Mouse (Mus musculus) embryonic facial prominence, embryonic 11.5 days (tissue): ENCODE data around the gene Pdlim3. TPM values are rescaled to one million over a fixed set of nuclear protein-coding genes. Genes with fewer than 3 reads are reported as not detected.

Source experiments
- ATAC-seq: fragments of 200-750 bp; cut with Nextera tagmentation; replicated peaks from 2 replicates; pipeline ENCODE4 v1.8.0; 2017; ENCODE audit warnings: low read depth; ENCODE audit not compliant: insufficient number of reproducible peaks, low FRiP score, low TSS enrichment
- DNase-seq: peaks from one replicate; pipeline ENCODE4 v3.0.0-alpha.2; 2015; ENCODE audit warnings: low spot score
- H3K27ac ChIP-seq: fragments of 300-500 bp; sonication (generic); replicated peaks from 2 replicates; pipeline ENCODE4 v1.5.1; 2014; ENCODE audit warnings: mild to moderate bottlenecking, low read depth, low read length, control low read depth
- H3K27me3 ChIP-seq: fragments of 300-500 bp; sonication (generic); 2 replicates; pipeline ENCODE4 v1.6.1; 2014; ENCODE audit warnings: mild to moderate bottlenecking, low read length, moderate library complexity, mixed read lengths; ENCODE audit not compliant: control insufficient read depth, insufficient read depth
- H3K36me3 ChIP-seq: fragments of 300-500 bp; sonication (generic); replicated peaks from 2 replicates; pipeline ENCODE4 v1.6.1; 2014; ENCODE audit warnings: low read depth, mild to moderate bottlenecking, low read length, moderate library complexity, mixed read lengths; ENCODE audit not compliant: control insufficient read depth, insufficient read depth
- H3K4me1 ChIP-seq: fragments of 300-500 bp; sonication (generic); 2 replicates; pipeline ENCODE4 v1.6.1; 2014; ENCODE audit warnings: low read length, mixed read lengths; ENCODE audit not compliant: control insufficient read depth, insufficient read depth
- H3K4me2 ChIP-seq: fragments of 300-500 bp; sonication (generic); 2 replicates; pipeline ENCODE4 v1.6.1; 2014; ENCODE audit warnings: low read depth, mild to moderate bottlenecking, control low read depth, low read length, moderate library complexity
- H3K4me3 ChIP-seq: fragments of 300-500 bp; sonication (generic); 2 replicates; pipeline ENCODE4 v1.5.1; 2014; ENCODE audit warnings: low read depth, low read length, control low read depth
- H3K9ac ChIP-seq: fragments of 300-500 bp; sonication (generic); replicated peaks from 2 replicates; pipeline ENCODE4 v1.6.1; 2014; ENCODE audit warnings: mild to moderate bottlenecking, control low read depth, low read length
- H3K9me3 ChIP-seq: fragments of 300-500 bp; sonication (generic); replicated peaks from 2 replicates; pipeline ENCODE4 v1.6.1; 2016; ENCODE audit warnings: mild to moderate bottlenecking, low read length, inconsistent platforms, mixed read lengths; ENCODE audit not compliant: control insufficient read depth
- WGBS: fragments of 180-500 bp; shearing (Covaris S2); extraction: QIAGEN DNeasy Blood & Tissue Kit; methylation state at CpG from one replicate; pipeline ENCODE4 v1.1.7; 2014; 5-methylcytosine and 5-hydroxymethylcytosine counted together
- polyA plus RNA-seq: library from polyadenylated mRNA; unstranded; fragments of >200 nt; fragmentation: Nextera tagmentation; extraction: Ambion mirVana; gene quantifications from 2 replicates; pipeline ENCODE4 v1.2.1, GENCODE M21; 2014

Pdlim3 gene
- polyA plus RNA-seq, 1 experiment from 2014 or later: 13.9 TPM

DNA sequence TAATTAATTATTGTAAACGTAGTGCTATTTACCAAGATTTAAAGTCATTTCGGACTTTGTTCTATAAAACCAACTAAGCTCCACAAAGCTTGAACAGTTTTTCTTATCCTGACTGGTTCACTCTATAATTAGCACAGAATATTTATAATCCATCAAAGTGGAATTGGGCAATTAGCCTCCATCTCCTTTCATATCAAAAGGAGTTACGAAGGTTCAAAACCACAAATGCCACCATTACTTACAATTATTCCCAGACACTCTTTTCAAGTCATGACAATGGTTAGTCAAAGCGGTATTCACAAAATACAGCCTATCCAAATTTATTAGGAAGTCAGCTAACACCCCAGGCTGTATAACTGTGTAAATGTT, 21.0 kb downstream of the Pdlim3 start:
- Histone ChIP-seq H3K4me2 (no peak overlapping the region), H3K9ac (no peak overlapping the region), H3K27ac (no peak overlapping the region), H3K4me1 (no peaks in the 10 kb centered on the region), H3K4me3 (no peak overlapping the region), H3K36me3 (no peaks in the 10 kb centered on the region), H3K9me3 (no peaks in the 10 kb centered on the region), H3K27me3 (no peaks in the 10 kb centered on the region)
- DNase-seq (no peak), ATAC-seq (no peak)
- WGBS: 81% methylated on average over 4 of the region's 4 CpGs

DNA sequence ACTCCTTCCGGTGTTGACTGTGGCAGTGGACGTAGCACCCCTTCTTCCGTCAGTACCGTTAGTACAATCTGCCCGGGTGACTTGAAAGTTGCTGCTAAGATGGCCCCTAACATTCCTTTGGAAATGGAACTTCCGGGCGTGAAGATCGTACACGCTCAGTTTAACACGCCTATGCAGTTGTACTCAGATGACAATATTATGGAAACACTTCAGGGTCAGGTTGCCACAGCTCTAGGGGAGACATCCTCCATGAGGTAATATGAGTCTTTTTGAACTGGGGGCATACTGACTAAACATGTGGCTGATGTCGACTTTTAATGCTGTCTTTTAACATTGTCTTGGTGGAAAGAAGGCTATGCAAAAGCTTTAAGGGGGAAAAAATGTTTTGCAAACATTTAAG, 28.4 kb downstream of the Pdlim3 start:
- Histone ChIP-seq H3K4me2 (no peak overlapping the region), H3K36me3 (no peaks in the 10 kb centered on the region), H3K9ac (no peak overlapping the region), H3K9me3 (no peaks in the 10 kb centered on the region), H3K27me3 (no peaks in the 10 kb centered on the region), H3K27ac (no peak overlapping the region), H3K4me3 (no peak overlapping the region), H3K4me1 (no peaks in the 10 kb centered on the region)
- no peak for ATAC-seq
- DNase-seq: peak; percentile 8
- whole genome bisulfite sequencing: 77% methylated on average over 11 of the region's 11 CpGs

DNA sequence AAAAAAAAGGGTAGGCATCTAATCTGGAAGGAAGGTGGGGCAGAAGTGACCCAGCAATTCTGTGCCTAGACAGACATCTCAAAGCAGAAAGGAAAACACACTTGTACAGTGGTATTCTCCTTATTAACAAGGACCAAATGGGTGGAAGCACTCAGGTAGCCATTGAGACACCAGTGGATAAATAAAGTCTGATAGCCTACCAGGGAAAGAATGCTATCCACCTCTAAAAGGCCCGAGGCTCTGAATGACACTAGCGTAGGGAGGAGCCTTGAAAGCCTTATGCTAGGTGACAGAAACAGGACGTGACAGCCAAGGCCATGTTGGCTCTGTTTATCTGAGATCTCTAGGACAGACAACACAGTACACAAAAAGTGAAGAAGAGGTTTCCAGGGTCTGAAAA, 31.2 kb downstream of the Pdlim3 start:
- ATAC-seq: no peak
- H3K4me1 ChIP-seq: no peaks in the 10 kb centered on the region
- H3K4me3 ChIP-seq: no peak overlapping the region
- H3K27me3 ChIP-seq: no peaks in the 10 kb centered on the region
- H3K36me3 ChIP-seq: no peaks in the 10 kb centered on the region
- no peak for DNase-seq
- WGBS: 84% methylated on average over 3 of the region's 3 CpGs
- H3K27ac ChIP-seq: no peak overlapping the region
- H3K9ac ChIP-seq: no peak overlapping the region
- H3K9me3 ChIP-seq: no peaks in the 10 kb centered on the region
- no peak overlapping the region for H3K4me2 ChIP-seq

DNA sequence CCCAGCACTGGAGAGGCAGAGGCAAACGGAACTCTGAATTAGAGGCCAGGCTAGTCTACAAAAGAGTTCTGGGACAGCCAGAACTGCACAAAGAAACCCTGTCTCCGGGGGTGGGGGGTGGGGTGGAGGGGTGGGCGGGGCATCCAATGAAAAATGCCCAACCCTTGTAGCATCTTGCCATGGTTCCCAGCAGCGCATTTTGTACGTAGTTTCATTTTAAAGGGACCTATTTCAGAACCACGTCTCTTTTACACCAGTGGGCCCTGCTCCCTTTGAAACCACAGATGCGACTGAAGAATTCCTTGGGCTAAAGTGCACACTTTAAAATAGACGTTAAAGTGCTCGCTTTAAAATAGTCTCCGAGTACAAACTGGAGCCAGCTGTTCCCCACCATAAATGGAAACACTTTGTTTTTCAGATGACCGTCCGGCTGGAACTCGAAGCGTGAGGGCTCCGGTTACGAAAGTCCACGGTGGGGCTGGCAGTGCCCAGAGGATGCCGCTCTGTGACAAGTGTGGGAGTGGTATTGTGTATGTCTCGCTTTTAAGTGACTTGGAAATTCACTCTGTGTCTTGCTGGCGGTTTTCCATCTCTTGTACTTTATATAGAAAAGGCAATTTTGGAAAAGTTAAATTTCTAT, 31.9 kb downstream of the Pdlim3 start:
- Histone ChIP-seq H3K27ac (no peak overlapping the region), H3K4me3 (no peak overlapping the region), H3K9ac (no peak overlapping the region), H3K4me2 (no peak overlapping the region), H3K4me1 (no peaks in the 10 kb centered on the region), H3K9me3 (no peaks in the 10 kb centered on the region), H3K36me3 (no peaks in the 10 kb centered on the region), H3K27me3 (no peaks in the 10 kb centered on the region)
- WGBS: 59% methylated on average over 20 of the region's 20 CpGs
- ATAC-seq (no peak), DNase-seq (peak; percentile 25)

DNA sequence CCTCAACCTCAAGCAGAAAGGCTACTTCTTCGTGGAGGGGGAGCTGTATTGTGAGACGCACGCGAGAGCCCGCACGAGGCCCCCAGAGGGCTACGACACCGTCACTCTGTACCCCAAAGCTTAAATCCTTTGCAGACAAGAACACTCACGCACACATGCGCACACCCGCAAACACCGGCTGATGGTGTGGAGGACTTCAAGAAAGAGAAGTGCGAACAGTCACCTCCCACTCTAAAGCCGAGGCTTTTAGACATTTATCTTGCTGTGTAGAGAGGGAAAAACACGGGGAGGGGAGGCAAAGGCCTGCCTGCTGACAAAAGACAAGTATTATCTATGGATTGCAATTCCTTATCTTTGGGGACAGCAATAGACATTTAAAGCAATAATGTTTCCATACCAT, 33.6 kb downstream of the Pdlim3 start:
- Histone ChIP-seq H3K4me2 (no peak overlapping the region), H3K4me1 (no peaks in the 10 kb centered on the region), H3K4me3 (no peak overlapping the region), H3K9ac (no peak overlapping the region), H3K27ac (no peak overlapping the region), H3K36me3 (no peaks in the 10 kb centered on the region), H3K9me3 (no peaks in the 10 kb centered on the region), H3K27me3 (no peaks in the 10 kb centered on the region)
- ATAC-seq: no peak
- DNase-seq: no peak
- 88% methylated on average over 15 of the region's 15 CpGs for WGBS

GRCm38 (mm10) chr8:45920392-45920791, 35.1 kb downstream of the Pdlim3 start:
- Histone ChIP-seq H3K27ac (no peak overlapping the region), H3K27me3 (no peaks in the 10 kb centered on the region), H3K4me1 (no peaks in the 10 kb centered on the region), H3K36me3 (no peaks in the 10 kb centered on the region), H3K9me3 (no peaks in the 10 kb centered on the region), H3K4me2 (no peak overlapping the region), H3K4me3 (no peak overlapping the region), H3K9ac (no peak overlapping the region)
- WGBS: 96% methylated on average over 7 of the region's 7 CpGs
- ATAC-seq: no peak
- no peak for DNase-seq

DNA sequence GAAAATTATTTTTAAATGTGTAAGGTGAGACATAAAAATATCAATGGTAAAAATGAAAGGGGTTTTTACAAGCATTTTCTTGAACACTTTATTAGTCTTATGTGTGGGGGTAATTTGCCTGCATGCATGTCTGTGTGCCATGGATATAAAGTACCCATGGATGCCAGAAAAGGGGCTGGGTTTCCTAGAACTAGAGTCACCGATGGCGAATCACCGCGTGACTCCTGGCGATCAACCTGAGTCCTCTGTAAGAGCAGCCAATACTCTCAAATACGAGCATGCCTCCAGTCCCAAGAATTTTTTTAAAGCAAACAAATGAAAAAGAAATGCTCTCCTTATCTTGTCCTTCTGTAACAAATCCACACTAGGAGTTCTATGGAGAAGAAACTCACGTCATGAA, 36.9 kb downstream of the Pdlim3 start:
- 95% methylated on average over 7 of the region's 7 CpGs for WGBS
- H3K9ac ChIP-seq: no peak overlapping the region

DNA sequence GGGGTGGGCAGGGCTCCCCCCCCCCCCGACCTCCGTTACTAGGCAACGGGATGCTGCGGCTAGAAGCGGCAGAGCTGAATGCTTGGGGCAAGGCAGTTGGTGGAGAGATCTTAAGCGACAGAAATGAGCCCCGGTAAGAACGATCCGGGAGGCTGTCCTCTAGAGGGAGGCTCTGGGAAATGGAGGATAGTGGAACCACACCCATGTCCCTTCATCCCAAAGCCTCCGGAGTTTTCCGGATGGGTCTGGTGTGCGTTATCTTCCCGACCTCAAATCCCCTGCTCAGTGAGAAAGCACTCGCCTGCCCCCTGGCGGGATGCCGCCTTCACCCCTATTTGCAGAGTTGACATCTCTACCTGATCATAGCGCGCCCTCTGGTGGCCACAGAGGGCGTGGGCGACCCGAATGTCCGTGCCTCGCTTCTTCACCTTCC, 49.3 kb downstream of the Pdlim3 start, which contains the start of gene Ccdc110:
Gene Ccdc110, plus strand, starts transcription at position 38 of the 433 bp plus-strand sequence.
- no peaks in the 10 kb centered on the region for H3K36me3 ChIP-seq
- peak; percentile 96 for DNase-seq
- H3K9ac ChIP-seq: no peak within 1 kb of the TSS
- no peaks in the 10 kb centered on the region for H3K4me1 ChIP-seq
- H3K9me3 ChIP-seq: no peaks in the 10 kb centered on the region
- H3K4me2 ChIP-seq: peak within 1 kb of the TSS; percentile 32
- 5% methylated on average over 23 of the region's 23 CpGs for WGBS
- H3K27ac ChIP-seq: no peak within 1 kb of the TSS
- ATAC-seq: peak; percentile 85
- no peaks in the 10 kb centered on the region for H3K27me3 ChIP-seq
- H3K4me3 ChIP-seq: peak within 1 kb of the TSS; percentile 16

More for the DNA sequence above, 36.9 kb downstream of the Pdlim3 start:
- Histone ChIP-seq H3K4me2 (no peak overlapping the region), H3K27me3 (no peaks in the 10 kb centered on the region), H3K9me3 (no peaks in the 10 kb centered on the region), H3K27ac (no peak overlapping the region), H3K4me1 (no peaks in the 10 kb centered on the region), H3K4me3 (no peak overlapping the region), H3K36me3 (no peaks in the 10 kb centered on the region)
- ATAC-seq (no peak), DNase-seq (no peak)
